Mouse (Mus musculus): Measurements from ENCODE around the gene Sept1. TPM values are rescaled to one million over a fixed set of nuclear protein-coding genes. Genes with fewer than 3 reads are reported as not detected.
A peak's percentile ranks its signal among the peaks of the same experiment; 100 is the strongest.

Gene Sept1
- polyA plus RNA-seq, 1 experiment from 2014 or later: 15.0 TPM

GRCm38 (mm10) chr7:127225147-127225995 lies 7.6 kb downstream of the Sept1 start:
- no peak overlapping the region for H3K4me2 ChIP-seq (ENCODE audit: low read depth, low read length)
- no peaks in the 10 kb centered on the region for H3K27me3 ChIP-seq (ENCODE audit: control insufficient read depth, insufficient read depth, low read length)
- no peak for ATAC-seq (ENCODE audit: insufficient read depth, low FRiP score)
- H3K27ac ChIP-seq (ENCODE audit: low read length): no peak overlapping the region
- no peaks in the 10 kb centered on the region for H3K9me3 ChIP-seq (replicated peaks; ENCODE audit: control insufficient read depth, low read length)
- H3K9ac ChIP-seq (ENCODE audit: low read length): no peak overlapping the region
- no peak overlapping the region for H3K4me3 ChIP-seq (replicated peaks; ENCODE audit: low read length)
- H3K36me3 ChIP-seq (ENCODE audit: control insufficient read depth, insufficient read depth, low read length): no peaks in the 10 kb centered on the region; the same call in 1 of the 2 replicates
- 81% methylated on average over 11 of the region's 11 CpGs for WGBS
- peaks cover 4% of the 10 kb centered on the region; the same call in 1 of the 2 replicates for H3K4me1 ChIP-seq (ENCODE audit: control insufficient read depth, insufficient read depth, low read length)

GRCm38 (mm10) chr7:127224616-127225015 lies 8.3 kb downstream of the Sept1 start:
- no peak overlapping the region for H3K9ac ChIP-seq (ENCODE audit: low read length)
- no peaks in the 10 kb centered on the region for H3K9me3 ChIP-seq (replicated peaks; ENCODE audit: control insufficient read depth, low read length)
- 91% methylated on average over 6 of the region's 6 CpGs for WGBS
- no peak overlapping the region for H3K4me2 ChIP-seq (ENCODE audit: low read depth, low read length)
- no peaks in the 10 kb centered on the region; the same call in 1 of the 2 replicates for H3K36me3 ChIP-seq (ENCODE audit: control insufficient read depth, insufficient read depth, low read length)
- no peaks in the 10 kb centered on the region; the same call in 1 of the 2 replicates for H3K4me1 ChIP-seq (ENCODE audit: control insufficient read depth, insufficient read depth, low read length)
- no peak for ATAC-seq (ENCODE audit: insufficient read depth, low FRiP score)
- no peak overlapping the region for H3K4me3 ChIP-seq (replicated peaks; ENCODE audit: low read length)
- no peak overlapping the region for H3K27ac ChIP-seq (ENCODE audit: low read length)
- no peaks in the 10 kb centered on the region for H3K27me3 ChIP-seq (ENCODE audit: control insufficient read depth, insufficient read depth, low read length)

- Histone ChIP-seq H3K9ac (ENCODE audit: low read length) (no peak overlapping the region), H3K27ac (ENCODE audit: low read length) (no peak overlapping the region), H3K4me2 (ENCODE audit: low read depth, low read length) (no peak overlapping the region), H3K4me1 (ENCODE audit: control insufficient read depth, insufficient read depth, low read length) (no peaks in the 10 kb centered on the region; the same call in 1 of the 2 replicates), H3K4me3 (replicated peaks; ENCODE audit: low read length) (no peak overlapping the region), H3K27me3 (ENCODE audit: control insufficient read depth, insufficient read depth, low read length) (no peaks in the 10 kb centered on the region), H3K36me3 (ENCODE audit: control insufficient read depth, insufficient read depth, low read length) (no peaks in the 10 kb centered on the region), H3K9me3 (replicated peaks; ENCODE audit: control insufficient read depth, low read length) (no peaks in the 10 kb centered on the region)
- 0 out of 2 replicates have a peak, but pooled peaks have one; percentile 29 for ATAC-seq (ENCODE audit: insufficient read depth, low FRiP score)
- 70% methylated on average over 6 of the region's 6 CpGs for WGBS
Observed at GRCm38 (mm10) chr7:127223515-127224478, 9.1 kb downstream of the Sept1 start.

DNA sequence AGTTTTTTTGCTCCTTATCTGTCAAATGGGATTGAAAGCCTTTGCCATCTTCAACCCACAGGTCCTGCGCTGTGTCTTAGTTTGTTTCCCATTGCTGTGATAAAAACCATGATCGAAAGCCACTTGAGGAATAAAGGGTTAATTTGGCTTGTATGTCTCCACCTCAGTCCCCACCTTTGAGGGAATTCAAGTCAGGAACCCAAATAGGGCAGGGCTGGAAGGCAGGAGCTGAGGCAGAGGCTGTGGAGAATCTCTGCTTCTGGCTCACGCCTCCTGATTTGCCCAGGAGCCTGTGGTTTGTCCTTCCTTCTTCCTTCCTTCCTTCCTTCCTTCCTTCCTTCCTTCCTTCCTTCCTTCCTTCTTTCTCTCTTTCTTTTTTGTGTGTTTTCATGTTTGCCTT lies 9.8 kb downstream of the Sept1 start:
- H3K4me2 ChIP-seq (ENCODE audit: low read depth, low read length): no peak overlapping the region
- no peaks in the 10 kb centered on the region for H3K9me3 ChIP-seq (replicated peaks; ENCODE audit: control insufficient read depth, low read length)
- no peaks in the 10 kb centered on the region for H3K36me3 ChIP-seq (ENCODE audit: control insufficient read depth, insufficient read depth, low read length)
- H3K27ac ChIP-seq (ENCODE audit: low read length): no peak overlapping the region
- H3K4me1 ChIP-seq (ENCODE audit: control insufficient read depth, insufficient read depth, low read length): no peaks in the 10 kb centered on the region; the same call in 1 of the 2 replicates
- 93% methylated on average over 3 of the region's 3 CpGs for WGBS
- H3K9ac ChIP-seq (ENCODE audit: low read length): no peak overlapping the region
- no peak overlapping the region for H3K4me3 ChIP-seq (replicated peaks; ENCODE audit: low read length)
- ATAC-seq (ENCODE audit: insufficient read depth, low FRiP score): no peak
- no peaks in the 10 kb centered on the region for H3K27me3 ChIP-seq (ENCODE audit: control insufficient read depth, insufficient read depth, low read length)

- no peak overlapping the region for H3K9ac ChIP-seq (ENCODE audit: low read length)
- no peaks in the 10 kb centered on the region for H3K9me3 ChIP-seq (replicated peaks; ENCODE audit: control insufficient read depth, low read length)
- no peak overlapping the region for H3K27ac ChIP-seq (ENCODE audit: low read length)
- WGBS: 69% methylated on average over 6 of the region's 6 CpGs
- H3K4me1 ChIP-seq (ENCODE audit: control insufficient read depth, insufficient read depth, low read length): no peaks in the 10 kb centered on the region; the same call in 1 of the 2 replicates
- H3K27me3 ChIP-seq (ENCODE audit: control insufficient read depth, insufficient read depth, low read length): no peaks in the 10 kb centered on the region
- H3K4me2 ChIP-seq (ENCODE audit: low read depth, low read length): no peak overlapping the region
- ATAC-seq (ENCODE audit: insufficient read depth, low FRiP score): no peak
- no peaks in the 10 kb centered on the region for H3K36me3 ChIP-seq (ENCODE audit: control insufficient read depth, insufficient read depth, low read length)
- H3K4me3 ChIP-seq (replicated peaks; ENCODE audit: low read length): no peak overlapping the region
Observed at GRCm38 (mm10) chr7:127220440-127220839, 12.5 kb downstream of the Sept1 start.

DNA sequence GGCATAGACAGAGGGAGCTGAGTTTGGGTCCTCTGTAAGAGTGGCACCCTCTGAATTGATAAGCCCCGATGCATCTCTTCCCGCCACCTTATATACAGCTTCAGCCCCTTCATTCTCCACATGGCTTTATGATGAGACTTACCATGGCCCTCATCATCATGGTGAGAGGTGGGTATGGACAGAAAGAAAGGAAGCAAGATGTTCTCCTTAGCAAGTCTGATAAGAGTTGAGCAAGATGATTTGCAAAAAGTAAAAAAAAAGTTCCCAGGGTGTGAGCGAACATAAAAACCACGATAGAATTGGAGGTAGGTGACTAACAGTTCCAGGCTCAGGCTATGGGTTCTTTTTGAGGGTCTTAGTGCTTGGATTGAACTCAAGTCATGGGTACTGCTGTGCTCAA lies 14.3 kb downstream of the Sept1 start:
- ATAC-seq (ENCODE audit: insufficient read depth, low FRiP score): no peak
- Histone ChIP-seq H3K27me3 (ENCODE audit: control insufficient read depth, insufficient read depth, low read length) (no peaks in the 10 kb centered on the region), H3K4me3 (replicated peaks; ENCODE audit: low read length) (no peak overlapping the region), H3K9me3 (replicated peaks; ENCODE audit: control insufficient read depth, low read length) (no peaks in the 10 kb centered on the region), H3K36me3 (ENCODE audit: control insufficient read depth, insufficient read depth, low read length) (no peaks in the 10 kb centered on the region), H3K9ac (ENCODE audit: low read length) (no peak overlapping the region), H3K27ac (ENCODE audit: low read length) (no peak overlapping the region), H3K4me1 (ENCODE audit: control insufficient read depth, insufficient read depth, low read length) (no peaks in the 10 kb centered on the region), H3K4me2 (ENCODE audit: low read depth, low read length) (no peak overlapping the region)
- 77% methylated on average over 4 of the region's 4 CpGs for WGBS

DNA sequence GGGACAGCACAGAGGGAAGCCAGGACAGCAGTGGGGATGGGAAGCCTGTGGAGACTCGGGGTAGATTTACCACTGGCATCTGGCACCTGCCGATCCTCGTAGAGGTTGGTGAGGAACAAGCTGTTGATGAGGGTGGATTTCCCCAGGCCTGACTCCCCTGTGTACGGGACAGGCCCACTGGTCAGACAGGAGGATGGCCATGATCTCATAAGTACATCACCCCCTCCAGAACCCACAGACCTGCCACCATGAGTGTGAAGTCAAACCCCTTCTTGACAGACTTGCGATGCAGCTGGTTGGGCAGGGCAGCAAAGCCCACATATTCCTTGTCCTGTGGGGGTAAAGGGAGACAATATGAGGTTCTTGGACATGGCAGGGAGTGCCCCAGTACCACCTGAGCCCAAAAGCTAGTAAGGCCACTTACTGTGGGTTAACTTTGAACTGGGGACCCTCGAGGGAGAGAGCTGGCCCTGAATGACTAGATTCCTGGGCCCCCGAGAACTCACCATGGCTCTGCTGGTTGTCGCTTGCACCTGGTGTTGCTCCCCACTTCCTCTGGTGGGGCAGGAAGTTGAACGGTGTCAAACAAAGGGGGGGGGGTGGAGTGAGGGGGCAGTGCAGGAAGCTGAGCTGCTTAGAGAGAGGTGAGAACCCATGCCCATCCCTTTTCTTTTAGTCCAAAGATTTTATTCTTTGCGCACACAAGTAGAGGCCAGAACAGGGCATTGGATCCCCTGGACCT lies 14.9 kb downstream of the Sept1 start:
- Histone ChIP-seq H3K4me3 (replicated peaks; ENCODE audit: low read length) (no peak overlapping the region), H3K36me3 (ENCODE audit: control insufficient read depth, insufficient read depth, low read length) (no peaks in the 10 kb centered on the region), H3K4me1 (ENCODE audit: control insufficient read depth, insufficient read depth, low read length) (no peaks in the 10 kb centered on the region), H3K27ac (ENCODE audit: low read length) (no peak overlapping the region), H3K9me3 (replicated peaks; ENCODE audit: control insufficient read depth, low read length) (no peaks in the 10 kb centered on the region), H3K27me3 (ENCODE audit: control insufficient read depth, insufficient read depth, low read length) (no peaks in the 10 kb centered on the region), H3K4me2 (ENCODE audit: low read depth, low read length) (no peak overlapping the region), H3K9ac (ENCODE audit: low read length) (no peak overlapping the region)
- ATAC-seq (ENCODE audit: insufficient read depth, low FRiP score): no peak
- 62% methylated on average over 10 of the region's 10 CpGs for WGBS

DNA sequence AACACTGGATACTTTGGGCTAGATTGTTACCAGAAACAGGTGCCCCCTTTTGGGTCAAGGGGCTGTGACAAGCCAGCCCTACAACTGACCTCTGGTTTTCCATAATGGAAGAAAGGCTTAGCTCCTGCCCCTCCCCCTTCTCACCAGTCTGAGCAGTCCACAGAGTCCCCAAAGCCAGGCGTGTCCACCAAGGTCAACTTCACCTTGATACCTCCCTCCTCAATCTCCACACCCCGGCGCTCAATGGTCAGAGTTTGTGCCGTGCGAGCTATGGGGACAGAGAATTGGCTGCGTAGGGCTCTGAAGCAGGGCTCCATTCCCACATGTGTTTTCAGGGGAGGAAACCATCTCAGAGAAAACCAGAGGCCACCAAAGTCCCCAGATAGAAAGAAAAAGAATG lies 15.5 kb downstream of the Sept1 start:
- WGBS: 75% methylated on average over 6 of the region's 6 CpGs
- no peak overlapping the region for H3K9ac ChIP-seq (ENCODE audit: low read length)
- H3K4me3 ChIP-seq (replicated peaks; ENCODE audit: low read length): no peak overlapping the region
- H3K36me3 ChIP-seq (ENCODE audit: control insufficient read depth, insufficient read depth, low read length): no peaks in the 10 kb centered on the region
- H3K4me1 ChIP-seq (ENCODE audit: control insufficient read depth, insufficient read depth, low read length): no peaks in the 10 kb centered on the region
- no peak overlapping the region for H3K4me2 ChIP-seq (ENCODE audit: low read depth, low read length)
- no peaks in the 10 kb centered on the region for H3K9me3 ChIP-seq (replicated peaks; ENCODE audit: control insufficient read depth, low read length)
- H3K27ac ChIP-seq (ENCODE audit: low read length): no peak overlapping the region
- no peaks in the 10 kb centered on the region for H3K27me3 ChIP-seq (ENCODE audit: control insufficient read depth, insufficient read depth, low read length)
- no peak for ATAC-seq (ENCODE audit: insufficient read depth, low FRiP score)

Data from stomach, embryonic 16.5 days (tissue).